Mouse (Mus musculus) heart, postnatal 14 days (tissue): Measurements from ENCODE around the gene Ciart. TPM values are rescaled to one million over a fixed set of nuclear protein-coding genes. Genes with fewer than 3 reads are reported as not detected.

Source experiments
- total RNA-seq, 2 experiments: library from RNA; stranded (reverse); gene quantifications; 2 replicates each; pipeline ENCODE4 v1.2.3; 2021

Gene Ciart
- total RNA-seq, 2 experiments from 2014 or later, result 2.8 to 3.0 TPM

Other genes with a start within 250 kb of the Ciart start
- 100 to 1,000 TPM; 161 to 165 TPM for gene Mcl1, start 223.5 kb downstream of the Ciart start, total RNA-seq
- 10 to 100 TPM; 48.3 to 57.2 TPM for gene Adamtsl4, start 194.3 kb downstream of the Ciart start, total RNA-seq
- gene Ecm1, start 142.7 kb downstream of the Ciart start, total RNA-seq, result 10 to 100 TPM; 46.0 to 59.8 TPM
- 10 to 100 TPM; 41.6 to 44.4 TPM for gene Tars2, start 122.0 kb downstream of the Ciart start, total RNA-seq
- gene Rprd2, start 63.4 kb downstream of the Ciart start, total RNA-seq, result 10 to 100 TPM; 41.3 to 42.1 TPM
- gene Prpf3, start 26.4 kb downstream of the Ciart start, total RNA-seq, result 10 to 100 TPM; 19.2 to 27.2 TPM
- 100 to 1,000 TPM; 275 to 290 TPM for gene Mrps21, start 10.7 kb downstream of the Ciart start, total RNA-seq
- gene BC028528, start 9.8 kb upstream of the Ciart start, total RNA-seq, result 10 to 100 TPM; 24.0 to 24.6 TPM
- gene Aph1a, start 11.7 kb upstream of the Ciart start, total RNA-seq, result 100 to 1,000 TPM; 113 to 114 TPM
- 100 to 1,000 TPM; 153 to 157 TPM for gene Car14, start 22.4 kb upstream of the Ciart start, total RNA-seq
- 10 to 100 TPM; 72.7 to 86.1 TPM for gene Anp32e, start 47.0 kb upstream of the Ciart start, total RNA-seq
- 10 to 100 TPM; 92.3 to 93.0 TPM for gene Plekho1, start 113.8 kb upstream of the Ciart start, total RNA-seq
- 10 to 100 TPM; 27.7 to 29.7 TPM for gene Vps45, start 176.2 kb upstream of the Ciart start, total RNA-seq
- gene Otud7b, start 222.3 kb upstream of the Ciart start, total RNA-seq, result 10 to 100 TPM; 49.4 to 54.4 TPM